Mouse (Mus musculus) MEL (cell line): ENCODE measurements around the gene Fst. TPM values are rescaled to one million over a fixed set of nuclear protein-coding genes. Genes with fewer than 3 reads are reported as not detected.
A peak's percentile ranks its signal among the peaks of the same experiment; 100 is the strongest.

Experiments used
- DNase-seq: peaks from one replicate; pipeline ENCODE4 v3.0.0; 2011; ENCODE audit warnings: low read depth, low spot score
- H3K27ac ChIP-seq: 2 replicates; pipeline ENCODE4 v1.5.1; 2012; ENCODE audit warnings: low read depth, mild to moderate bottlenecking, control low read depth, low read length, moderate library complexity; ENCODE audit not compliant: control insufficient read depth
- H3K27me3 ChIP-seq, 2 experiments: fragments of 150-350 bp in 1 of 2; sonication (generic) in 1 of 2; 2 replicates each; pipeline ENCODE4 v1.6.1; 2012; ENCODE audit warnings: low read length in 2 of 2, mild to moderate bottlenecking in 2 of 2, improper control_type of control experiment in 1 of 2, moderate library complexity in 1 of 2; ENCODE audit not compliant: insufficient read depth in 2 of 2, control insufficient read depth in 1 of 2
- H3K36me3 ChIP-seq, 2 experiments: 2 replicates each; pipeline ENCODE4 v1.6.1; 2012 to 2014; ENCODE audit warnings: low read length in 2 of 2, improper control_type of control experiment in 1 of 2, inconsistent platforms in 1 of 2, mild to moderate bottlenecking in 1 of 2; ENCODE audit not compliant: insufficient read depth in 2 of 2, control insufficient read depth in 1 of 2
- H3K4me1 ChIP-seq, 2 experiments: fragments of 150-350 bp in 1 of 2; sonication (generic) in 1 of 2; 2 replicates each; pipeline ENCODE4 v1.6.1; 2012; ENCODE audit warnings: low read length in 2 of 2, improper control_type of control experiment in 1 of 2, mild to moderate bottlenecking in 1 of 2; ENCODE audit not compliant: insufficient read depth in 2 of 2, control insufficient read depth in 1 of 2
- H3K4me3 ChIP-seq, 2 experiments: fragments of 150-350 bp in 1 of 2; sonication (generic) in 1 of 2; 2 replicates each; pipeline ENCODE4 v1.5.1; 2012; ENCODE audit warnings: low read depth in 2 of 2, low read length in 2 of 2, mild to moderate bottlenecking in 2 of 2, moderate library complexity in 2 of 2, control low read depth in 1 of 2, improper control_type of control experiment in 1 of 2; ENCODE audit not compliant: control insufficient read depth in 1 of 2, insufficient read depth in 1 of 2
- H3K79me2 ChIP-seq: 2 replicates; pipeline ENCODE4 v1.6.1; 2012; ENCODE audit warnings: mild to moderate bottlenecking, low read length, moderate library complexity; ENCODE audit not compliant: control insufficient read depth, poor library complexity, insufficient read depth
- H3K9ac ChIP-seq: 2 replicates; pipeline ENCODE4 v1.6.1; 2012; ENCODE audit warnings: low read depth, mild to moderate bottlenecking, control low read depth, low read length, moderate library complexity; ENCODE audit not compliant: control insufficient read depth, poor library complexity, severe bottlenecking
- H3K9me3 ChIP-seq: fragments of 150-350 bp; sonication (generic); replicated peaks from 2 replicates; pipeline ENCODE4 v1.6.1; 2012; ENCODE audit warnings: mild to moderate bottlenecking, low read length, improper control_type of control experiment, moderate library complexity; ENCODE audit not compliant: insufficient read depth
- BHLHE40 ChIP-seq: IDR thresholded peaks from 2 replicates; pipeline ENCODE4 v1.6.1; 2012; ENCODE audit warnings: low read depth, mild to moderate bottlenecking, inconsistent platforms, low read length, improper control_type of control experiment, borderline replicate concordance
- CHD1 ChIP-seq: IDR thresholded peaks from 2 replicates; pipeline ENCODE4 v1.6.1; 2012; ENCODE audit warnings: low read depth, mild to moderate bottlenecking, inconsistent platforms, low read length, improper control_type of control experiment
- E2F4 ChIP-seq: IDR thresholded peaks from 2 replicates; pipeline ENCODE4 v1.6.1; 2011; ENCODE audit warnings: low read depth, low read length, improper control_type of control experiment, borderline replicate concordance
- ELF1 ChIP-seq: IDR thresholded peaks from 2 replicates; pipeline ENCODE4 v1.6.1; 2014; ENCODE audit warnings: low read depth, mild to moderate bottlenecking, inconsistent platforms, low read length, improper control_type of control experiment, moderate library complexity
- EP300 ChIP-seq, 2 experiments: IDR thresholded peaks; 2 replicates each; pipeline ENCODE4 v1.6.1; 2011; ENCODE audit warnings: improper control_type of control experiment in 2 of 2, low read length in 2 of 2, low read depth in 1 of 2, mild to moderate bottlenecking in 1 of 2
- ETS1 ChIP-seq: IDR thresholded peaks from 2 replicates; pipeline ENCODE4 v1.6.1; 2012; ENCODE audit warnings: low read depth, mild to moderate bottlenecking, inconsistent platforms, low read length, improper control_type of control experiment, moderate library complexity
- GABPA ChIP-seq: IDR thresholded peaks from 2 replicates; pipeline ENCODE4 v1.6.1; 2012; ENCODE audit warnings: low read depth, mild to moderate bottlenecking, inconsistent platforms, low read length, improper control_type of control experiment, moderate library complexity
- GATA1 ChIP-seq: IDR thresholded peaks from 2 replicates; pipeline ENCODE4 v1.6.1; 2011; ENCODE audit warnings: low read depth, low read length, improper control_type of control experiment
- HCFC1 ChIP-seq: IDR thresholded peaks from 2 replicates; pipeline ENCODE4 v1.6.1; 2012; ENCODE audit warnings: low read depth, mild to moderate bottlenecking, inconsistent platforms, low read length, improper control_type of control experiment, moderate library complexity
- JUND ChIP-seq: IDR thresholded peaks from 2 replicates; pipeline ENCODE4 v1.6.1; 2011; ENCODE audit warnings: low read depth, mild to moderate bottlenecking, improper control_type of control experiment, low read length
- MEF2A ChIP-seq: IDR thresholded peaks from 2 replicates; pipeline ENCODE4 v1.6.1; 2014; ENCODE audit warnings: low read depth, mild to moderate bottlenecking, inconsistent platforms, low read length, improper control_type of control experiment; ENCODE audit not compliant: poor library complexity, insufficient replicate concordance, severe bottlenecking; ENCODE audit errors: extremely low read depth
- MYC ChIP-seq: IDR thresholded peaks from 2 replicates; pipeline ENCODE4 v1.6.1; 2011; ENCODE audit warnings: low read depth, mild to moderate bottlenecking, low read length, improper control_type of control experiment, moderate library complexity
- NRF1 ChIP-seq: IDR thresholded peaks from 2 replicates; pipeline ENCODE4 v1.6.1; 2014; ENCODE audit warnings: low read depth, mild to moderate bottlenecking, inconsistent platforms, low read length, improper control_type of control experiment, moderate library complexity; ENCODE audit not compliant: poor library complexity, insufficient read depth, severe bottlenecking
- POLR2AphosphoS2 ChIP-seq: IDR thresholded peaks from 2 replicates; pipeline ENCODE4 v1.6.1; 2011; ENCODE audit warnings: low read length, improper control_type of control experiment
- RAD21 ChIP-seq: IDR thresholded peaks from 2 replicates; pipeline ENCODE4 v1.6.1; 2011; ENCODE audit warnings: mild to moderate bottlenecking, low read depth, low read length, improper control_type of control experiment
- RCOR1 ChIP-seq: IDR thresholded peaks from 2 replicates; pipeline ENCODE4 v1.6.1; 2012; ENCODE audit warnings: low read depth, mild to moderate bottlenecking, inconsistent platforms, low read length, improper control_type of control experiment
- TAL1 ChIP-seq: IDR thresholded peaks from 2 replicates; pipeline ENCODE4 v1.6.1; 2012; ENCODE audit warnings: mild to moderate bottlenecking, inconsistent platforms, low read length, moderate library complexity, mixed read lengths
- TBP ChIP-seq: IDR thresholded peaks from 2 replicates; pipeline ENCODE4 v1.8.0; 2011; ENCODE audit warnings: low read depth, low read length, improper control_type of control experiment
- TCF12 ChIP-seq: IDR thresholded peaks from 2 replicates; pipeline ENCODE4 v1.6.1; 2014; ENCODE audit warnings: low read depth, mild to moderate bottlenecking, inconsistent platforms, low read length, improper control_type of control experiment, moderate library complexity
- USF2 ChIP-seq, 2 experiments: IDR thresholded peaks; 2 replicates each; pipeline ENCODE4 v1.6.1; 2011 to 2012; ENCODE audit warnings: improper control_type of control experiment in 2 of 2, low read length in 2 of 2, borderline replicate concordance in 1 of 2, inconsistent platforms in 1 of 2, low read depth in 1 of 2, mild to moderate bottlenecking in 1 of 2; ENCODE audit not compliant: insufficient read depth in 1 of 2
- ZMIZ1 ChIP-seq: IDR thresholded peaks from 2 replicates; pipeline ENCODE4 v1.6.1; 2012; ENCODE audit warnings: low read depth, mild to moderate bottlenecking, inconsistent platforms, low read length, improper control_type of control experiment, moderate library complexity
- ZNF384 ChIP-seq: IDR thresholded peaks from 2 replicates; pipeline ENCODE4 v1.6.1; 2012; ENCODE audit warnings: low read depth, mild to moderate bottlenecking, inconsistent platforms, low read length, improper control_type of control experiment
- polyA plus RNA-seq, 2 experiments: library from polyadenylated mRNA; stranded (reverse) in 1 of 2; unstranded in 1 of 2; fragments of >175 nt in 1 of 2; fragments of >200 nt in 1 of 2; gene quantifications; 2 replicates each; pipeline versions ENCODE4 v1.2.1 to v1.2.4; 2012; ENCODE audit warnings: low replicate concordance in 2 of 2, low read depth in 1 of 2; ENCODE audit not compliant: insufficient read length in 2 of 2, insufficient read depth in 1 of 2, missing spikeins in 1 of 2
- total RNA-seq: library from RNA; depleted of rRNA; stranded (reverse); fragments of 300-350 nt; gene quantifications from 2 replicates; pipeline ENCODE4 v1.2.3, GENCODE M21; 2012

The Fst gene
- total and polyA plus RNA-seq, 3 experiments: not detected

GRCm38 (mm10) chr13:114432491-114432890, 26.3 kb downstream of the Fst start:
- Histone ChIP-seq H3K4me1 (no peaks in the 10 kb centered on the region), H3K27ac (no peak overlapping the region), H3K4me3 (no peak overlapping the region), H3K9me3 (no peaks in the 10 kb centered on the region), H3K27me3 (peaks cover 2 to 3% of the 10 kb centered on the region in 2 experiments; a peak in 3 of 4 replicates), H3K9ac (no peak overlapping the region), H3K79me2 (no peaks in the 10 kb centered on the region), H3K36me3 (no peaks in the 10 kb centered on the region)
- no peak for TF ChIP-seq TCF12
- no peak for TF ChIP-seq ZMIZ1
- no peak for TF ChIP-seq GATA1
- TF ChIP-seq E2F4: no peak
- no peak for TF ChIP-seq ZNF384
- no peak for TF ChIP-seq JUND
- no peak for TF ChIP-seq RCOR1
- TF ChIP-seq USF2 (IDR thresholded peaks at IDR 0.05; ENCODE audit: borderline replicate concordance in 1 of 2, insufficient read depth in 1 of 2, low read depth in 1 of 2, low read length in 2 of 2): no peak
- no peak for DNase-seq

GRCm38 (mm10) chr13:114425230-114425629, 33.5 kb downstream of the Fst start:
- Histone ChIP-seq H3K36me3 (no peaks in the 10 kb centered on the region; a peak in 1 of 4 replicates), H3K9me3 (no peaks in the 10 kb centered on the region), H3K27ac (no peak overlapping the region), H3K27me3 (no peaks in the 10 kb centered on the region; a peak in 1 of 4 replicates), H3K4me3 (peak overlapping the region in 1 of 2 experiments; percentile 99; a peak in 3 of 4 replicates), H3K9ac (peak overlapping the region; percentile 52), H3K79me2 (no peaks in the 10 kb centered on the region), H3K4me1 (peaks cover 0 to 2% of the 10 kb centered on the region in 2 experiments; a peak in 1 of 4 replicates)
- 0 out of 2 replicates have a peak, but pooled peaks have one; percentile 30 for TF ChIP-seq HCFC1
- peak in 1 of 2 experiments; percentile 17; a peak in 1 of 4 replicates for TF ChIP-seq EP300 (IDR thresholded peaks at IDR 0.05; ENCODE audit: low read depth in 1 of 2, low read length in 2 of 2)
- peak; percentile 58; the same call in 1 of the 2 replicates for TF ChIP-seq ETS1
- TF ChIP-seq GATA1: peak; percentile 74
- TF ChIP-seq TCF12: no peak
- no peak for TF ChIP-seq RAD21
- DNase-seq: peak; percentile 34

GRCm38 (mm10) chr13:114420235-114420634, 38.5 kb downstream of the Fst start:
- H3K36me3 ChIP-seq: no peaks in the 10 kb centered on the region
- no peak for TF ChIP-seq TAL1
- no peak for TF ChIP-seq CHD1
- TF ChIP-seq GABPA: no peak
- no peak for TF ChIP-seq JUND
- no peak for TF ChIP-seq BHLHE40
- TF ChIP-seq TBP: no peak
- TF ChIP-seq ZNF384: no peak
- TF ChIP-seq MYC: no peak
- TF ChIP-seq POLR2AphosphoS2: no peak
- TF ChIP-seq NRF1: no peak
- TF ChIP-seq RAD21: no peak
- no peak for TF ChIP-seq USF2 (IDR thresholded peaks at IDR 0.05; ENCODE audit: borderline replicate concordance in 1 of 2, insufficient read depth in 1 of 2, low read depth in 1 of 2, low read length in 2 of 2)
- TF ChIP-seq MEF2A: no peak
- TF ChIP-seq E2F4: no peak
- no peak for TF ChIP-seq GATA1
- no peak for TF ChIP-seq ELF1
- DNase-seq: no peak
- no peak overlapping the region for H3K4me3 ChIP-seq
- no peaks in the 10 kb centered on the region for H3K9me3 ChIP-seq
- H3K79me2 ChIP-seq: no peaks in the 10 kb centered on the region
- H3K4me1 ChIP-seq: peaks cover 0 to 2% of the 10 kb centered on the region in 2 experiments; a peak in 1 of 4 replicates
- no peak overlapping the region for H3K9ac ChIP-seq
- H3K27ac ChIP-seq: no peak overlapping the region
- H3K27me3 ChIP-seq: no peaks in the 10 kb centered on the region; a peak in 2 of 4 replicates
